Mouse (Mus musculus): ENCODE measurements around the gene Sh3d21. TPM values are rescaled to one million over a fixed set of nuclear protein-coding genes. Genes with fewer than 3 reads are reported as not detected.

The Sh3d21 gene
- polyA plus RNA-seq, 1 experiment from 2014 or later = 10.0 TPM

GRCm38 (mm10) chr4:126149798-126150197 is 13.5 kb downstream of the Sh3d21 start:
- TF ChIP-seq CTCF (IDR thresholded peaks at IDR 0.05; ENCODE audit: low read depth) = no peak
- peak overlapping the region; percentile 62 for H3K4me3 ChIP-seq (ENCODE audit: low read depth, low read length)
- H3K27ac ChIP-seq (ENCODE audit: low read depth, low read length) = no peak overlapping the region
- H3K9ac ChIP-seq (ENCODE audit: low read depth, low read length) = no peak overlapping the region
- WGBS = 56% methylated on average over 10 of the region's 10 CpGs
- no peaks in the 10 kb centered on the region for H3K27me3 ChIP-seq (replicated peaks; ENCODE audit: control insufficient read depth, insufficient read depth, low read length)
- H3K4me2 ChIP-seq (replicated peaks; ENCODE audit: low read depth) = peak overlapping the region; percentile 88
- ATAC-seq = no peak
- H3K4me1 ChIP-seq (replicated peaks; ENCODE audit: control insufficient read depth, insufficient read depth, low read length) = no peaks in the 10 kb centered on the region; the same call in 1 of the 2 replicates
- no peaks in the 10 kb centered on the region for H3K9me3 ChIP-seq (ENCODE audit: control insufficient read depth)
- peaks cover 16% of the 10 kb centered on the region; the same call in 1 of the 2 replicates for H3K36me3 ChIP-seq (ENCODE audit: control insufficient read depth, insufficient read depth)

GRCm38 (mm10) chr4:126149041-126149676 is 14.1 kb downstream of the Sh3d21 start:
- no peak for TF ChIP-seq CTCF (IDR thresholded peaks at IDR 0.05; ENCODE audit: low read depth)
- Histone ChIP-seq H3K27ac (ENCODE audit: low read depth, low read length) (peak overlapping the region; percentile 84), H3K4me1 (replicated peaks; ENCODE audit: control insufficient read depth, insufficient read depth, low read length) (no peaks in the 10 kb centered on the region; the same call in 1 of the 2 replicates), H3K4me3 (ENCODE audit: low read depth, low read length) (peak overlapping the region; percentile 62), H3K9me3 (ENCODE audit: control insufficient read depth) (no peaks in the 10 kb centered on the region), H3K36me3 (ENCODE audit: control insufficient read depth, insufficient read depth) (peaks cover 16% of the 10 kb centered on the region; the same call in 1 of the 2 replicates), H3K4me2 (replicated peaks; ENCODE audit: low read depth) (peak overlapping the region; percentile 88), H3K9ac (ENCODE audit: low read depth, low read length) (peak overlapping the region; percentile 71), H3K27me3 (replicated peaks; ENCODE audit: control insufficient read depth, insufficient read depth, low read length) (no peaks in the 10 kb centered on the region)
- 43% methylated on average over 42 of the region's 42 CpGs for WGBS
- 0 out of 2 replicates have a peak, but pooled peaks have one; percentile 4 for ATAC-seq

GRCm38 (mm10) chr4:126148161-126148961 is 14.9 kb downstream of the Sh3d21 start:
- no peaks in the 10 kb centered on the region; the same call in 1 of the 2 replicates for H3K4me1 ChIP-seq (replicated peaks; ENCODE audit: control insufficient read depth, insufficient read depth, low read length)
- peak; percentile 46 for TF ChIP-seq CTCF (IDR thresholded peaks at IDR 0.05; ENCODE audit: low read depth)

GRCm38 (mm10) chr4:126147533-126148160 is 15.6 kb downstream of the Sh3d21 start, which contains the start of gene Eva1b:
Gene Eva1b, plus strand, starts transcription at chr4:126147744.
- Histone ChIP-seq H3K27ac (ENCODE audit: low read depth, low read length) (peak within 1 kb of the TSS; percentile 84), H3K4me3 (ENCODE audit: low read depth, low read length) (peak within 1 kb of the TSS; percentile 62), H3K4me1 (replicated peaks; ENCODE audit: control insufficient read depth, insufficient read depth, low read length) (no peaks in the 10 kb centered on the region; the same call in 1 of the 2 replicates), H3K9me3 (ENCODE audit: control insufficient read depth) (no peaks in the 10 kb centered on the region), H3K27me3 (replicated peaks; ENCODE audit: control insufficient read depth, insufficient read depth, low read length) (no peaks in the 10 kb centered on the region), H3K4me2 (replicated peaks; ENCODE audit: low read depth) (peak within 1 kb of the TSS; percentile 88), H3K36me3 (ENCODE audit: control insufficient read depth, insufficient read depth) (peaks cover 16% of the 10 kb centered on the region; the same call in 1 of the 2 replicates), H3K9ac (ENCODE audit: low read depth, low read length) (peak within 1 kb of the TSS; percentile 71)
- ATAC-seq = peak; percentile 62
- WGBS = 5% methylated on average over 24 of the region's 24 CpGs
- TF ChIP-seq CTCF (IDR thresholded peaks at IDR 0.05; ENCODE audit: low read depth) = no peak

More at GRCm38 (mm10) chr4:126148161-126148961, 14.9 kb downstream of the Sh3d21 start:
- no peaks in the 10 kb centered on the region for H3K27me3 ChIP-seq (replicated peaks; ENCODE audit: control insufficient read depth, insufficient read depth, low read length)
- peaks cover 16% of the 10 kb centered on the region; the same call in 1 of the 2 replicates for H3K36me3 ChIP-seq (ENCODE audit: control insufficient read depth, insufficient read depth)
- WGBS = under 1% methylated on average over 63 of the region's 67 CpGs
- peak overlapping the region; percentile 88 for H3K4me2 ChIP-seq (replicated peaks; ENCODE audit: low read depth)
- peak; percentile 50 for ATAC-seq
- peak overlapping the region; percentile 71 for H3K9ac ChIP-seq (ENCODE audit: low read depth, low read length)
- H3K9me3 ChIP-seq (ENCODE audit: control insufficient read depth) = no peaks in the 10 kb centered on the region
- peak overlapping the region; percentile 84 for H3K27ac ChIP-seq (ENCODE audit: low read depth, low read length)
- H3K4me3 ChIP-seq (ENCODE audit: low read depth, low read length) = peak overlapping the region; percentile 62

- Histone ChIP-seq H3K4me1 (replicated peaks; ENCODE audit: control insufficient read depth, insufficient read depth, low read length) (no peaks in the 10 kb centered on the region; the same call in 1 of the 2 replicates), H3K27ac (ENCODE audit: low read depth, low read length) (no peak overlapping the region), H3K4me2 (replicated peaks; ENCODE audit: low read depth) (peak overlapping the region; percentile 88; the same call in 1 of the 2 replicates), H3K27me3 (replicated peaks; ENCODE audit: control insufficient read depth, insufficient read depth, low read length) (no peaks in the 10 kb centered on the region), H3K36me3 (ENCODE audit: control insufficient read depth, insufficient read depth) (peaks cover 10% of the 10 kb centered on the region; the same call in 1 of the 2 replicates), H3K4me3 (ENCODE audit: low read depth, low read length) (no peak overlapping the region), H3K9ac (ENCODE audit: low read depth, low read length) (no peak overlapping the region), H3K9me3 (ENCODE audit: control insufficient read depth) (no peaks in the 10 kb centered on the region)
- WGBS = 47% methylated on average over 9 of the region's 9 CpGs
- TF ChIP-seq CTCF (IDR thresholded peaks at IDR 0.05; ENCODE audit: low read depth) = no peak
- no peak for ATAC-seq
These were observed 16.2 kb downstream of the Sh3d21 start for GRCm38 (mm10) chr4:126146974-126147532.

All from intestine, postnatal 0 days (tissue).